Comparison of ENCODE assay signal across 8 mouse cellular contexts in the genomic region with DNA sequence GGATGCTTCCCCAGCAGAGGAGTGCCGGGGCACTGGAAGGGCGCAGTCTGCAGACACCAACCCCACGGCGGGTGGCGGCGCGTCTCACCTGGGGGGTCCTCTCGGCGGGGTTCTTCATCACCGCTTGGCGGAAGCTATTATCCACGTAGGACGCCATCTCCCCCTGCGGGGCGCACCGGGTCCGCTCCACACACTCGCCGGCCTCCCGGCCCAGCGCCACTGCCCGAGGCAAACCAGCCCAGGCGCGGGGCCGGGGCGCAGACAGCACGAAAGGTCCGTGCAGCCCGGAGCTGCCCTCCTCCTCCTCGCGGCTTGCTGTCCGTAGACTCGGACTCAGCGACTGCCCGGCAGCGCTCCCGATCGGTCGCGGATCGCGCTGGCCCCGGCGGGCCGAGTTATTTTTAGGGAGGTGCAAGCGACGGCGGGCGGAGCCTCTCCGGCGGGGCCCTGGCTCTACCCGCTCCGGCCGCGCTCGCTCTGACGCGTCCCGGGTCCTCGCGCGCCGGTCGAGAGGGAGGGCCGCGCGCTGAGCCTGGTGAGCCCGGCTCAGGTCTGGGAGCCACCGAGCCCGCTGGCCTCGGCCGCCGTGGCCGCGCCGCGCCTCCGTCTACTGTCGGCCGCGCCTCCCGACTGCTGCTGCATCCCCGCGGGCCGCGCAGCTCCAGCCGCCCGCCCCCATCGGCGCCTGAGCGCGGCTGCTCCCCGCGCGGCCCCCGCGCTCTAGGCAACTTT. TPM values are rescaled to one million over a fixed set of nuclear protein-coding genes. Genes with fewer than 3 reads are reported as not detected.
A peak's percentile ranks its signal among the peaks of the same experiment; 100 is the strongest.
DNase-seq lines count a peak whose midpoint lies in the region; ATAC-seq and TF ChIP-seq lines count a peak whose summit lies in the region.

A gene (minus strand): TSS at position 142 of the 732 bp plus-strand sequence.

- peak within 1 kb of the TSS; percentile 78 for H3K4me2 ChIP-seq in forebrain, embryonic 14.5 days (ENCODE audit: low read length)
- H3K4me2 ChIP-seq in neural tube, embryonic 13.5 days, result peak within 1 kb of the TSS; percentile 92

- ATAC-seq in forebrain, embryonic 14.5 days, result peak; percentile 80
- ATAC-seq in neural tube, embryonic 13.5 days (ENCODE audit: low read depth), result peak; percentile 84

- no peaks in the 10 kb centered on the region for H3K9me3 ChIP-seq in ES-E14 (ENCODE audit: control insufficient read depth, insufficient read depth, low read depth, low read length)
- H3K9me3 ChIP-seq in forebrain, embryonic 14.5 days (replicated peaks; ENCODE audit: control insufficient read depth, low read length), result no peaks in the 10 kb centered on the region
- H3K9me3 ChIP-seq in neural tube, embryonic 13.5 days, result no peaks in the 10 kb centered on the region

- H3K9ac ChIP-seq in ES-E14 (ENCODE audit: insufficient read depth, low read depth, low read length, poor library complexity, severe bottlenecking), result peak within 1 kb of the TSS; percentile 88
- H3K9ac ChIP-seq in forebrain, embryonic 14.5 days (ENCODE audit: low read length), result peak within 1 kb of the TSS; percentile 94
- H3K9ac ChIP-seq in neural tube, embryonic 13.5 days, result peak within 1 kb of the TSS; percentile 96

- in situ Hi-C loops in ES-E14 (cut with MboI; ENCODE audit: low sequenced_read_pairs in 2 of 2, unreplicated experiment in 2 of 2), result no loop called here

- no peaks in the 10 kb centered on the region for H3K27me3 ChIP-seq in forebrain, embryonic 14.5 days (replicated peaks; ENCODE audit: control insufficient read depth, insufficient read depth, low read length)
- H3K27me3 ChIP-seq in neural tube, embryonic 13.5 days, result peaks cover 14% of the 10 kb centered on the region; the same call in 1 of the 2 replicates

- H3K4me3 ChIP-seq in ES-E14 (ENCODE audit: insufficient read depth in 1 of 2, low read depth in 1 of 2, low read length in 2 of 2, poor library complexity in 1 of 2, severe bottlenecking in 1 of 2), result peak within 1 kb of the TSS; percentile 95 to 98
- peak within 1 kb of the TSS; percentile 93 for H3K4me3 ChIP-seq in forebrain, embryonic 14.5 days (ENCODE audit: low read depth, low read length)
- H3K4me3 ChIP-seq in neural tube, embryonic 13.5 days, result peak within 1 kb of the TSS; percentile 92

- H3K27ac ChIP-seq in ES-E14 (ENCODE audit: insufficient read depth, low read depth, low read length, poor library complexity, severe bottlenecking), result no peak within 1 kb of the TSS
- H3K27ac ChIP-seq in forebrain, embryonic 14.5 days (ENCODE audit: low read depth, low read length), result peak within 1 kb of the TSS; percentile 96
- H3K27ac ChIP-seq in neural tube, embryonic 13.5 days (replicated peaks), result peak within 1 kb of the TSS; percentile 97

- H3K36me3 ChIP-seq in ES-E14 (ENCODE audit: control insufficient read depth, insufficient read depth, low read length, poor library complexity, severe bottlenecking), result no peaks in the 10 kb centered on the region
- H3K36me3 ChIP-seq in forebrain, embryonic 14.5 days (ENCODE audit: control insufficient read depth, insufficient read depth, low read length), result no peaks in the 10 kb centered on the region
- H3K36me3 ChIP-seq in neural tube, embryonic 13.5 days, result no peaks in the 10 kb centered on the region

- intact Hi-C loops in heart, postnatal 10 days (cut with DNase I), result loop anchor here (1.0 to 5.0 kb wide), 4 partner anchors 65 to 301 kb away; no protein-coding TSS in a partner anchor

- 0 out of 4 replicates have a peak, but pooled peaks cover 0 to 3% of the 10 kb centered on the region in 2 experiments for H3K4me1 ChIP-seq in ES-E14 (ENCODE audit: control insufficient read depth in 2 of 2, insufficient read depth in 2 of 2, low read length in 2 of 2, poor library complexity in 1 of 2)
- peaks cover 27% of the 10 kb centered on the region for H3K4me1 ChIP-seq in forebrain, embryonic 14.5 days (ENCODE audit: control insufficient read depth, insufficient read depth, low read length)
- peaks cover 47% of the 10 kb centered on the region for H3K4me1 ChIP-seq in neural tube, embryonic 13.5 days (replicated peaks)

- under 1% methylated on average over 80 of the region's 97 CpGs for WGBS in forebrain, embryonic 14.5 days
- under 1% methylated on average over 93 of the region's 97 CpGs for WGBS in neural tube, embryonic 13.5 days

- DNase-seq in ES-E14 (ENCODE audit: low read depth, low spot score), result peak; percentile 16
- DNase-seq in c-Kit-positive CD71-positive TER-119-positive erythroid progenitor cells, embryonic 14.5 days (ENCODE audit: low spot score), result peak; percentile 25
- DNase-seq in forebrain, embryonic 14.5 days (ENCODE audit: low spot score), result no peak
- peak; percentile 88 to 90 for DNase-seq in heart, postnatal 10 days
- DNase-seq in kidney, postnatal 4 days, result peak; percentile 79 to 87
- DNase-seq in lung, adult 18-20 months, result peak; percentile 81 to 84
- DNase-seq in thymus, postnatal 0 days (ENCODE audit: low spot score), result peak; percentile 55

TF ChIP-seq in ES-E14, 5 proteins besides CTCF, POLR2A, EP300 and RAD21:
- TF ChIP-seq ZNF384 (IDR thresholded peaks at IDR 0.05; ENCODE audit: low read depth, low read length) (no peak), HCFC1 (IDR thresholded peaks at IDR 0.05; ENCODE audit: borderline replicate concordance, insufficient read depth, low read length) (peak; percentile 64; the same call in 1 of the 2 replicates), ZC3H11A (IDR thresholded peaks at IDR 0.05; ENCODE audit: borderline replicate concordance, low read depth, low read length) (no peak)

RNA-seq across cellular contexts. Expression of the gene that starts here (rescaled TPM):
- 9.7 and 12.0 TPM in 2 replicates for total RNA-seq in ES-E14 (2012; rRNA removed)
- 9.7 and 10.5 TPM in 2 replicates for polyA plus RNA-seq in forebrain, embryonic 14.5 days (2014; fragmentation: Nextera tagmentation; extraction: Ambion mirVana)
- total RNA-seq in heart, postnatal 10 days (2021), result 10 to 100 TPM; 40.2 to 51.6 TPM
- 6.9 and 9.0 TPM in 2 replicates for polyA plus RNA-seq in neural tube, embryonic 13.5 days (2015; fragmentation: Nextera tagmentation; extraction: Ambion mirVana)
- 4.3 and 5.7 TPM in 2 replicates for polyA plus RNA-seq in thymus, postnatal 0 days (2015; fragmentation: Nextera tagmentation; extraction: Ambion mirVana)
